Mouse (Mus musculus) right cerebral cortex, adult 18-20 months (tissue): ENCODE data around the gene Ogfod3.
A peak's percentile ranks its signal among the peaks of the same experiment; 100 is the strongest.

Source experiments
- DNase-seq: peaks from one replicate; pipeline ENCODE4 v3.0.0; 2022; ENCODE audit warnings: mixed read lengths

Ogfod3 gene

DNA sequence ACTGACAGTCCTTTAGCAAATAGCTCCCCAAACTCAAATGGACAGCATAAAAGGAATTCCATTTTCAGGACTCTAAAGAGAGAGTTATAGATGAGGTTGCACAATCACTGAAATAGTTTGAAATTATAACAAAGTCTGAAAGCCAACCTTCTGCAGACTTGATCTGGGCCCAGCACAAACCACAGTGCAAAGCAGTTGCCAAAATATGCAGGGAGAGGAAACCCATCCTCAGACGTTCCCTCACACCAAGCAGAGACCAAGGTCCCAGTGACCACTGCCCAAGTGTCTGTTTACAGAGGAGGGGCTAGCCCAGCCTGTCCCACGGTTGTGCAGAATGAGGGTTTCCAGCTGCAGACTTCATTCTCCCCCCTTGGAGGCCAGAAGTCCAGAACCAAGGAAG lies 5.9 kb downstream of the Ogfod3 start:
- DNase-seq, result no peak

DNA sequence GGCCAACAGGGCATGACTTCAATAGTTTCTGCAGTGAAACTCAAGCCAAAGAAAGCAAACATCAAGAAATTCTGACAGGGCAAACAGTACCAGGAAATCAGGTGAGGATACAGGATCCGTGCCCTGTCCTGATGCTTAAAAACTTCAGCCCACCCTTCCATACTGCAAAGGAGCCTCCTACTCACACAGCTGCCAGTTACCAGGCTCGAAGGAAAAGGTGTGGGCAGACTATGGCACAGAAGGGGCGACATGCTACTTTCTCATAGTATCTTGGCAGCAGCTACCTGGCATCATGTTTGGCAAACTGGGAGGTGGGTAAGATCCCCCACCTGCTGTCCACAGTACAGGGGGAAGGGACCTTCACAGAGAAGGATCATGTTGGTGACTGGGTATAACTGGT lies 11.1 kb downstream of the Ogfod3 start:
- DNase-seq, result peak; percentile 15

DNA sequence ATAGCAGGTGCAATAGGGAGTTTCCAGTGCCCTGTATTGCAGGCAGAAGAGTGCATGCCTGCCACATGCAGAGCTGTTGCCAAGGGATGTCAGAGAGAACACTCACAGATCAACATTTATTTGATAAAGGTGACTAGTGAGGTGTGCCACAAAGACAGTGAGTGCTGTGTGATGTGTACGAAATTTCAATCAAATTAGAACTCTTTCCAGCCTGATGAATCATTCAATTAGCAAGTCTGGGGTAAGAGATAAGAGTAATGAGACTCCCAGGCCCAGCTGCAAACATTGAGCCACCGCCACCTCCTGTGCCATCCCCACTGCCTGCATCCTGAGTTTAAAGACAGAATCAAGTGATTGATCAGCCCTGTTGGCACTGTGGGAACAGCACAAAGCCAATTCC lies 11.8 kb downstream of the Ogfod3 start:
- DNase-seq, result no peak

DNA sequence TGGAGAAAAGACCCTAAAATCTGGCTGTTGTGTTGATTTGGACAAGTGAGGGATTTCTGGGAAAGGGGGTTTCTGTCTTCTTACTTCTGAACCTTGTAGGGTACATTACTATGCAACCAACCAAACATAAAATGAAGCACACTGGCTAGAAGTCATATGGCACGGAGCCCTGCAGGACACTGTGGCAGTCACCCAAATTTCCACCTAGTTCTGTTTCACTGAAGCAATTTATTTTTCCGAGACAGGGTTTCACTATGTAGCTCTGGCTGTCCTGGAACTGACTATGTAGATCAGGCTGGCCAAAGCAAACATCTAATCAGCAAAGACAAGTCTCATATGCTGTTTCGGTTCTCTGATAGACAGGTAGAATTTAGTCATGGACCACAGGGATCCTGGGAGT lies 14.8 kb downstream of the Ogfod3 start:
- DNase-seq, result no peak

DNA sequence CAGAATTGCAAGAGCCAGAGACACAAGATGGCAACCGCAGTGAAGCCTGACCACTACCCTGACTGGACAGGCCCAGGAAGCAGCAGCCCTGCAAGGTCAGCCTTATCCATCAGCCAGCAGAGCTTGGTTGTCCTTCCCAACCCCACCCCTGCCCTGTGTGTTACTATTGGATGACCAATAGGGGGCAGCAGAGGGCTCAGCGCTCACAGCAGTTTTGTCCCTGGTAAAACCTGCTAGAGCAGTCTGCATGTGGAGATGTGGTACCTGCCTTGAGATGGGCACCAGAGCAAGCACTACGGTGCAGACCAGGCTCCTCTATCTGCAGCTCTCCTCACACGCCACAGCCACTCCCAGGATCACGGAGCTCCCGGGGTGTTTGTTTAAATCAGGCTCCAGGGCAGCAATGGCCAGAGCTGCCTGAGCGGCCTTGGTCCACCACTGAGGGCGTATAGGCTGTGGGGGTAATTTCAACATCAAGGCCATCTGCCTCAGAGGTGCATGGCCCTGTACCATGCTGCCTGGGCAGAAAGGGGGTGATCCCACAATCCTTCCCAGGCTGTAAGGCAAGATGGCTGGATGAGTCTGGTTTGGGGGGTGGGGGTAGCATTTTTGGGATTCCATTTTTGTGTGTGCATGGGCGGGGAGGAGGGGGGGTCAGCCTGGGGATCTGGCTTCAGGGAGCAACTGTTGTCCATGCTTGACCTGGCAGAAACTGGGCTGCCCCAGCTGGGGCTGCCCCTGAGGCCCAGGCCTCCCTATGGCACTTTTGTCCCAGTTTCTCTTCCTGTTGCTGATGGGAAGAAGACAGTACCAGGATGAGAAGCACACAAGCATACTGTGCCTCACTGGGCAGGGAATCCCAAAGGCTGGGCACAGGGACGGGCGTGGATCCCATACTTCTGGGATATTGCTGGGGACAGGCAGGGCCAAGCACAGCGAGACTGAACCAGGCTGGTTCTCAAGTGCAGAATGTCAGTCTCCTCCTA lies 27.9 kb downstream of the Ogfod3 start:
- peak; percentile 33 for DNase-seq

DNA sequence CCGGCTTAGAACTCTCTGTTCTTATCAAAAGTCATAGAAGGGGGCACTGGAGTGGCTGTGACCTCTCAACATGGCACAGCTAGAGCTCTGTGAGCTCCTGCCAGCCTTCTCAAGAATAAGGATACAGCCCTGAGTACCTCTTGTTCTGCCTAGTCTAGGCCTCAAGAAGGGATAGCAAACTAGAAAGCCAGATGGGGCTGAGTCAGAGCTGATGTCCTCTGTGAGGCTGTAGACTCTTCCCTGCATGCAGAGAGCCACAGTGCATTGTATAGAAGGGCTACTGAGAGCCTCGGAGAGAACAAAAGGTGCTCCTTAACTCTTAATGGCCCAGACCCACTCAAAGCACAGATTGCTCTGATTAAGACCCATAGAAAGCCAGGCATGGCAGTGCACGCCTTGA lies 30.3 kb downstream of the Ogfod3 start:
- DNase-seq, result no peak

DNA sequence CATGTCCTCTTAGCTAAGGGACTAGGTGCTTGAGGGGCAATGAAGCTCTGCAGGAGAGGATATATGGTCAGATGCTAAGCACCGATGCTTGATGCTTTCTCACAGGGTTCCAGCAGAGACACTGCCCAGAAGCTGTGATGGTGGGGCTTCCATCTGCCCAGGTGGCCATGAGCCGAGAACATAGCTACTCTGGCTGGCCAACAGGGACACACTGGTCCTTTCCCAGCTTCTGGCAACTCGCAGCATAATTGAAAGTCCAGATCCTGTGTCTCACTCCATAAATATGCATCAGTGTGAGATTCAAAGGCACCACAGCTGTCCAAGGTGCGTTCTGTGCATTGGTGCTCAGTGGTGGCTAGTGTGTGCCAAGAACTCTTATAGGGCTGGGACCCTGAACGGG lies 31.3 kb downstream of the Ogfod3 start:
- no peak for DNase-seq

DNA sequence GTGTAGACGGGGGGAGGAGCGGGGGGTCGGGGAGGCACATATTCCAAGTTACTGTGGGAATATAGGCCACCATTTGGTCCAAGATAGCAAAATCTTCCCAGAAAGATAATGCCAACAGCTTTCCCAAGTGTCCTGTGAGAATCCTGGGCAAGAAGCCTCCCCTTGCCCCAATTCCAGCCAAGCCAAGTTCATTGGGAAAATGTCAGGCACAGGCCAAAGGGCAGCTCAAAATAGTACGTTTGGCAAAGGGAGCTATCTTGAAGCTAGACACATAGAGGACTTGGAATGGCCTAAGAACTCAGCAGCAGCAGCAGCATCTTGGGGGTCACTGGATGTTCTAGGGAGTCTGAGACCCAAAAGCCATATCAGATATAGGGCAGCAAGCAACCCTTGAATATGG lies 40.8 kb downstream of the Ogfod3 start:
- no peak for DNase-seq

DNA sequence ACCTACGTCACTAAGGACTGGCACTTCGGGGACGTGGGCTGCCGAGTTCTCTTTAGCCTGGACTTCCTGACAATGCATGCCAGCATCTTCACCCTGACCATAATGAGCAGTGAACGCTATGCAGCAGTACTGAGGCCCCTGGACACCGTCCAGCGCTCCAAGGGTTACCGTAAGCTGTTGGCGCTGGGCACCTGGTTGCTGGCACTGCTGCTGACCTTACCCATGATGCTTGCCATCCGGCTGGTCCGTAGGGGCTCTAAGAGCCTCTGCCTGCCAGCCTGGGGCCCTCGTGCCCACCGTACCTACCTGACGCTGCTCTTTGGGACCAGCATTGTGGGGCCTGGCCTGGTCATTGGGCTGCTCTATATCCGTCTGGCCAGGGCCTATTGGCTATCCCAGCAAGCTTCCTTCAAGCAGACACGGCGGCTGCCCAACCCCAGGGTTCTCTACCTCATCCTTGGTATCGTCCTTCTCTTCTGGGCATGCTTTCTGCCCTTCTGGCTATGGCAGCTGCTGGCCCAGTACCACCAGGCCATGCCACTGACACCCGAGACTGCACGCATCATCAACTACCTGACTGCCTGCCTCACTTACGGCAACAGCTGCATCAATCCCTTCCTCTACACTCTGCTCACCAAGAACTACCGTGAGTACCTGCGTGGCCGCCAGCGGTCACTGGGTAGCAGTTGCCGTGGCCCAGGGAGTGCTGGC lies 43.7 kb downstream of the Ogfod3 start:
- DNase-seq, result no peak

DNA sequence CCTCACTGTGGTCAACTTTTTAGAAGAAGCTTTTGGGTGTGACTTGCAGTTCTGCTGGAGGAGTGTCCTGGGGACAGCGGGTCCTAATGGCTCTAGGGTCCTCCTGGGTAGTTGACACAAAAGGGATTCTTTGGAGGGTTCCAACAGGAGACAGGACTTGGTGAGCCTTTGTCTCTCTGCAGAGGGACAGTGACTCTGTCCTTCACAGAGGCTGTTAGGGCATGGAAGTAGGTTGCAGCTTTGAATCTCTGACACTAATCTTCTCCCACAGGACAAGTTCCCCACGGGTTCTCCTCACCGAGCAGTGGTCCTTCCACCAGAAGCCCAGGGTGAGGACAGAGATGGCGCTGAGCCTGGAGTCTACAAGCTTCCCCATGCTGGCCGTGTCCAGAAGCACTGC lies 44.5 kb downstream of the Ogfod3 start, which contains the start of gene Uts2r:
Gene Uts2r, plus strand, starts transcription at position 301 of the 400 bp plus-strand sequence.
- no peak for DNase-seq

DNA sequence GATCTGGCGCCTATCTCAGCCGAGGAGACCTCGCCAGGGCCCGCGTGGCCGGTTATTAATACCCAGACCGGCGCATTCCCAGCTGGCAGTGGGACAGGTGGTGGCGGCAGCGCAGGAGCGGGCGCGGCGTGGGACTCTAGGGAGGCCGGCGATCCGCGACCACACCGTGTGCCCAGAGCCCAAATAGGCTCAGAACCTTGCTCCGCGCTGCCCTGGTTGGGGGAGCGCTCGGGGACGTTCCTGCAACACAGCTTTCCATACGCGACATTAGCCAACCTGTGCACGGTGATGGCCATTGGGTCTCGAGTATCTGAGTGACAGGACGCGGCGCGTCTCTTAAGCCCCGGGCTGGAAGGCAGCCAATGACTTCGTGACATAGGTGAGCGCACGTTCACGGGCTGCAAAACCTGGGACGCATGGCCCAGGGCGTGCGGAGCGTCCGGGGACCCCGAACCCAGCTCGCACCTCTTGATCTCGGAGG lies 48.1 kb downstream of the Ogfod3 start:
- DNase-seq, result no peak

DNA sequence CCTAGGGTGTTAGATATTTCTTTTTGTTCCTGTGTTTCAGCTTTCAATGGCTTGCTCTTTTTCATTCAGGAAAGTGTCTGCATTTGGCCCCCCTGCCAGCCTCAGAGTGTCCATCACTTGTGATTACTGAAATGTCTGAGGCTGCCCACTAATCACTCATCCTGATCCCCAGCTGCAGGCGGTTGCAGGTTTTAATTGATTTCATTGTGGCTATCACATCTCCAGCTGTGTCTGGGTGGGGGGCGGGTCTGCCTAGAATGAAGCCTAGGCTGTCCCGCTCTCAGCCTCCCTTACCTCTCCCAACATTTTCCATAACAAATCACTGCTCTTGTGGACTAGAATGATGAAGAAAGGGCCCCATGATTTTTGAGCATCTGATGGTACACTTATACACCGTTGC lies 50.3 kb downstream of the Ogfod3 start:
- DNase-seq, result no peak

DNA sequence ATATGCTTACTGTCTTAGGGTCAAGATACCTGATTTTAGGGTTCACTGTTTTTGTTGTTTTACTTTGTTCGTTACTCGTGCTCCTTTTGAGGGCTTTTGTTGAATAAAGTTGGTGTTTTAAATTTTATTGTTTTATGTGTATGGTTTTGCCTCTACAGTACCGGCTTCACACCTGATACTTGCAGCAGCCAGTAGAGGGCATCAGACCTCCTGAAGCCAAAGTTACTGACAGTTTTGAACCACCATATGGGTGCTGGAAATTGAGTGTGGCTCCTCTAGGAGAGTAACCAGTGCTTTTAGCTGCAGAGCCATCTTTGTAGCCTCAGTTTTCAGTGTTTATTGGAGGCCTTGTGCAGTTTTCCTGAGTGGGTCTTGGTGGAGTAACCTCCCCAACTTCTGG lies 56.3 kb downstream of the Ogfod3 start:
- no peak for DNase-seq

DNA sequence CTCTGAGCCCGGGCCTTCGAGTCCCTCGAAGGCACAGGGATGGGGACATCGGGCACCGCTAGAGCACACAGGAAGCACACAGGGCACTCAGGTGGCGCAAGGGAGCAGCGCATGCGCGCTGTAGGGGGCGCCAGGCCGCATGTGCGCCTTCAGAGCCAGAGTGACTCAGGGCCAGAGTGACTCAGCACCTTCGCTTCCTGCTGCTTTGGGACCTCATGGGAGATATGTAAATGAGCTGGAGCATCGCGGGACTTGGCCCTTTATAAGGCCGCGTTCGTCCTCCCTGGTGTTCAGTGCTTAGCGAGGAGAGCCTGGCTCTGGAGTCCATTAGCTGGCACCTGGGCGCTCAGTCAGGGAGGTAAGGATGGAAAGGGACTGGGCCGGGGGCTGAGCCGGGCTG lies 58.6 kb downstream of the Ogfod3 start, which contains the start of gene Tex19.1:
Gene Tex19.1, plus strand, starts transcription at position 279 of the 400 bp plus-strand sequence.
- DNase-seq, result no peak

DNA sequence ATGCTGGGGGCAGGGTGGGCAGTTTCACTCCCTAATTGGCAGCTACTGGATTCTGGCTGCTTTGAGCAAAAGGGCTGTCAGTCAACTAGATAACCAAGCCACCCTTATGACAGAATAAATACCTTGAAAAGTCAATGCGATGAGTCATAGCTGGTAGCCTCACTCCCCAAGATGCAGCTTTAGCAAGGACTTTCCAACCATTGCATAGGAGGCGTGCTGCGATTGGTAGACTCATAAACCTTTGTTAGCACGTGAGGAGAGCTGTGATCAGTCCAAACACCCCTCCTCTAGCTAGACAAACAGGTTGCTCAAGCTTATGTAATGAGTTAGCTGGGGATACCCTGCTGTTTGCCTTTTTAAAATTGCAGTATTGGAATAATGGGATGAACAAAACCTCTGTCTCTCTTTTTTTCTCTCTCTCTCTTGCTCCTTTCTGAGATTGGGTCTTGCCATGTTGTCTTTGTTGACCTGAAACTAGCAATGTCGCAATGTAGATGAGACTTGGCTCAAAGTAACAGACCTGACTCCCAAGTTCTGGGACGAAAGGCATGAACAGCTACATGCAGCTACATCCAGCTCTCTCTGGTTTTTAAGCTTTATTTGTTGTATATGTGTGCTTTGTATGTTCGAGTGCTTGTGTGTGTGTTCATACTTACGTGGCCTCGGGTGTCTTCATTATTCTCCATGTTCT lies 61.0 kb downstream of the Ogfod3 start:
- DNase-seq, result no peak

DNA sequence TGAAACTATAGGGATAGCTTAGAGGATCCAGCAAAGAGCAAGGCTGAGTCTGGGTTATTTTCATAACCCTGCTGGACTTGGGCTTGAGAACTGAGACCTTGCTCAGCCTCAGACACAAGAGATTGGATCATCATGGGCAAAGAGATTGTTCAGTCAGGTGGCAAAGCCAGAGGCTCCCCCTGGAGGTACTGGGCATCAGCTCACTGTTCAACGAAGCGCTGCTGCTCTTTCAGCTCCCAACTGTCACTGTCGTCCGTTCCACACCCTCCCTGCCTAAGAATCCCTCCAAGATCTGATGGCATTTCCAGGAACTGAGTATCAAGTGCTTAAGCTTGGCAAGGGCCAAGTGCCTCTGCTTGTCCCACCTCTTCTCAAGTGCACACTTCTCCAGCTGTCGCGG lies 65.8 kb downstream of the Ogfod3 start:
- DNase-seq, result no peak

DNA sequence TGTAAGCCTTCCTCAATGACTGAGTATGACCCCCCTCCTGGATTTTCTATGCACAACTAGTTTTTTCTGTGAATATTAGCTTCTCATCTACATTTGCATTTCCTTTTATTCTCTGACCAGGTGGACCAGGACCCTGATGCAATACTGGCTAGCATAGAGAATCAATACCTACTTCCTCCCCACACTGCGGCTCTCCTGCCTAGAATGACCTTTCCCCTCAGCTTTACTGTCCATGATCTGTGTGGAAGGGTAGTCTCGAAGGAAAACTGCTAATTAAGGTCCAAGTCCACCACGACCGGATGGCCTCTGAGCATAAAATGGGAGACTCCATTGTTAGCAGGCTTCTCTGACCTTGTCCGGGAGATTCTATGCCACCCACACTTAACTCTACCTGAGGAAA lies 66.8 kb downstream of the Ogfod3 start:
- DNase-seq, result no peak

DNA sequence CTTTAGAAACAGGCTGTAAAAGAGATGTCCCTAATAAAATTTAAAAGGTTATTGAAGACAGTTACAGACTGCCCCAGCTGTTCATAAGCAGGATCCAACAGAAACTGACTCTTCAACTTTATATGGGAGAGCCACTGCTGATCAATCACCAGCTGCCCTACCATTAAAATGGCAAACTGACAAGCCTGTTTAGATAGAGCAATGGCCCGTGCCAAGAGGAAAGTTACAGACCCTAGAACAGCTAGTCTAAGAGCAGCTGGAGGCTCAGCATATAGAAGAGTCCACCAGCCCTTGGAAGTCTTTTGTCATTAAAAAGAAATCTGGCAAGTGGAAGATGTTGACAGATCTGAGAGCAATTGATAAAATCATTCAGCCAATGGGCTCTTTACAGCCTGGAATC lies 69.9 kb downstream of the Ogfod3 start:
- no peak for DNase-seq

DNA sequence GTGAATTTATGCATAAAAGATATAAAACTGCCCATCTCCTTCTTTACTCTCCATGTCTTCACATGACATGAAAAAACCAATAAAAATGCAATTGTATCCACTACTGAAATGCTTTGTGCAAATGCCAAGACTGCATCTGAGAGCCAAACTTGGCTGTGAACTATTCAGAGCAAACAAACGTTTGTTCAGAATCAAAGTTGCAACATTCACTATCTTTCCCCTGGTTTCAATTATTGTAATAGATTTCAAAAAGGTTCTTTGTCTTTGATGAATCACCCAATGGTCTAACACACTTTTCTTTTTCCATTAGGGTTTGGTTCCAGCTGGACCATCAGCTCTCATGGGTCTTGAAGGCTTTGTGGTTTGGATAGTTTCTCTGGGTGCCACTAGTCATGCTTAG lies 74.9 kb downstream of the Ogfod3 start:
- no peak for DNase-seq
